Mouse (Mus musculus) intestine, embryonic 16.5 days (tissue): ENCODE results near the gene Wwtr1. TPM values are rescaled to one million over a fixed set of nuclear protein-coding genes. Genes with fewer than 3 reads are reported as not detected.
A peak's percentile ranks its signal among the peaks of the same experiment; 100 is the strongest.

ENCODE experiments used
- ATAC-seq: fragments of 200-750 bp; cut with Nextera tagmentation; 2 replicates; pipeline ENCODE4 v1.8.0; 2017; ENCODE audit warnings: moderate TSS enrichment, moderate library complexity
- H3K27ac ChIP-seq: fragments of 300-500 bp; sonication (generic); 2 replicates; pipeline ENCODE4 v1.5.1; 2014; ENCODE audit warnings: mild to moderate bottlenecking, low read length
- H3K27me3 ChIP-seq: fragments of 300-500 bp; sonication (generic); replicated peaks from 2 replicates; pipeline ENCODE4 v1.6.1; 2014; ENCODE audit warnings: low read length, control low read depth, mixed read lengths; ENCODE audit not compliant: control insufficient read depth, insufficient read depth
- H3K36me3 ChIP-seq: fragments of 300-500 bp; sonication (generic); 2 replicates; pipeline ENCODE4 v1.6.1; 2014; ENCODE audit warnings: low read length, control low read depth; ENCODE audit not compliant: control insufficient read depth, insufficient read depth
- H3K4me1 ChIP-seq: fragments of 300-500 bp; sonication (generic); 2 replicates; pipeline ENCODE4 v1.6.1; 2014; ENCODE audit warnings: low read length, control low read depth, mixed read lengths; ENCODE audit not compliant: control insufficient read depth, insufficient read depth
- H3K4me2 ChIP-seq: fragments of 300-500 bp; sonication (generic); 2 replicates; pipeline ENCODE4 v1.6.1; 2014; ENCODE audit warnings: low read depth, low read length, control low read depth
- H3K4me3 ChIP-seq: fragments of 300-500 bp; sonication (generic); 2 replicates; pipeline ENCODE4 v1.5.1; 2014; ENCODE audit warnings: mild to moderate bottlenecking, low read length
- H3K9ac ChIP-seq: fragments of 300-500 bp; sonication (generic); 2 replicates; pipeline ENCODE4 v1.6.1; 2014; ENCODE audit warnings: low read depth, low read length
- H3K9me3 ChIP-seq: fragments of 300-500 bp; sonication (generic); 2 replicates; pipeline ENCODE4 v1.6.1; 2016; ENCODE audit warnings: low read length, control low read depth; ENCODE audit not compliant: control insufficient read depth
- WGBS: fragments of 180-500 bp; shearing (Covaris S2); extraction: QIAGEN DNeasy Blood & Tissue Kit; methylation state at CpG from one replicate; pipeline ENCODE4 v1.1.7; 2014; 5-methylcytosine and 5-hydroxymethylcytosine counted together
- polyA plus RNA-seq: library from polyadenylated mRNA; unstranded; fragments of >200 nt; fragmentation: Nextera tagmentation; extraction: Ambion mirVana; gene quantifications from 2 replicates; pipeline ENCODE4 v1.2.1, GENCODE M21; 2015

The Wwtr1 gene
- polyA plus RNA-seq, 1 experiment from 2014 or later: 13.5 TPM

DNA sequence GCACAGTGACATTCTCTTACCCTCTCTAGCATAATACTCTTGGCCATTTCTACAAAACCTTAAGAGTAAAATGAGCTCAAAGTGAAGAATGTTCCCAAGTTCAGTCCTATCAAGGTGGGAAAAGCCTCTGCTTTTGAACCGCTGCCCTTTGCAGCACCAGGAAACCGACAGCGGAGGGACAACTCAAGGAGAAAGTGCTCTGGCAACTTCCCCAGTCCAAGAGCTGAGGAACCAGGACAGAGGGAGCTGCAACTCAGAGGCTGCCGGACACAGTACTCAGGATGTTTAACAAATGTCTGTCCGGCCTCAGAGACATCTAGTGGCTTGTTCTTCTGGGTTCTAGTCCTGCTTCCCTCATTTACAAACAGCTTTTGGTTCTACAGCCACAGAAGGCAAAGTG, 93.7 kb downstream of the Wwtr1 start:
- ATAC-seq: no peak
- Histone ChIP-seq H3K27ac (0 out of 2 replicates have a peak overlapping the region, but pooled peaks have one; percentile 17), H3K4me2 (no peak overlapping the region), H3K4me1 (peaks cover 5% of the 10 kb centered on the region; the same call in 1 of the 2 replicates), H3K36me3 (no peaks in the 10 kb centered on the region), H3K9me3 (no peaks in the 10 kb centered on the region), H3K27me3 (no peaks in the 10 kb centered on the region), H3K9ac (no peak overlapping the region), H3K4me3 (no peak overlapping the region)
- 68% methylated on average over 5 of the region's 5 CpGs for WGBS

DNA sequence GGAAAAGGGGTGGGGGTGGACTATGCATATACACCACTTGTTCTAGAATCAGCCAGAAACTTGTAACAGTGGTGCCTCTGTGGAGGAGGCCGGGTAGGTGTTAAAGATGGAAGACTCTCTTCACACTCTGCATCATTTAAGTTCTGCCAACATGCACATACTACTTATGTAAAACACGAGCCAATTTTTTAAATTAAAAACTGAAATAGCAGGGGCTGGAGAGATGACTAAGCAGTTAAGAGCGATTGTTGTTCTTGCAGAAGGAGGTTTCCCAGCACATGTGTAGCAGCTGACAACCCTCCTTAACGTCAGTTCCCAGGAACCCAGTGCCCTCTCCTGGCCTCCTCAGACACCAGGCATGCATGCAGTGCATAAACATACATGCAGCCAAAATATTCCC, 95.1 kb downstream of the Wwtr1 start:
- no peak overlapping the region for H3K4me2 ChIP-seq
- 60% methylated on average over 4 of the region's 4 CpGs for WGBS
- H3K9ac ChIP-seq: no peak overlapping the region
- H3K36me3 ChIP-seq: no peaks in the 10 kb centered on the region
- no peaks in the 10 kb centered on the region for H3K9me3 ChIP-seq
- no peak for ATAC-seq
- H3K4me3 ChIP-seq: no peak overlapping the region
- no peak overlapping the region for H3K27ac ChIP-seq
- no peaks in the 10 kb centered on the region for H3K27me3 ChIP-seq
- H3K4me1 ChIP-seq: peaks cover 3% of the 10 kb centered on the region; the same call in 1 of the 2 replicates

DNA sequence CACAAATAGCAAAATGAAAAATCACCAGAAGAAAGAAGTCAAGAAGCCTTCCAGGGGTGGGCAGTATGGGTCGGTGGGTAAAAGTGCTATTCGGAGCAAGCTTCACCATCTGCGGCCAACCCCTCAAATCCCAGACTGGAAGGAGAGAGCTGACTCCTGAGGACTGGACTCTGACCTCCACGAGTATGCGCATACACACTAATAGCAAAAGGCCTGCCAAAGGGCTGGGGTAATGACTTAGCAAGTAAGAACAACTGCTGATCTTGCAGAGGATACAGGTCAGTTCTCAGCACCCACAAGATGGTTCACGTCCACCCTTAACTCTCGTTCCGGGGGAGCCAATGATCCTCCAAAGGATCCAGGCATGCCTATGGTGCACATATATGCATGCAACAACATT, 101.3 kb downstream of the Wwtr1 start:
- WGBS: 88% methylated on average over 8 of the region's 8 CpGs
- peaks cover 18% of the 10 kb centered on the region for H3K4me1 ChIP-seq

DNA sequence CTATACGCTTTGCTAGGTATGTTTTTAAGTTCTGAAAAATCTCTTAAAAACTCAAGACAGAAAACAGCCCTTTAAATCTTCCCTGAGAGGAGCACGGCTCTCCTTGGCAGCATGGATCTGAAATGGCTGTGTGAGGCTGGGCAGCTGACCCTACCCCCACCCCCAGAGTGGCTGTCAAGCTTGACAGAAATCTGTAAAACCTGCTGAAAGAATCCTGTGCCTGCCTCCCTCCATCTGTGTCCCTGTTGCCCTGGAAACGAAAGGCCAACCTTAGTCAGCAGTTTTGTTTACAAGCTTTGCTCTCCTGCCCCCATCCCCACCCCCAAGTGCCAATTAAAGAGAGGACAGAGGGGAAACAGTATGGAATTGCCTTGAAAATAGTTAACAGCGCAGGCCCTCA, 103.3 kb downstream of the Wwtr1 start:
- WGBS: 55% methylated on average over 4 of the region's 4 CpGs
- H3K27me3 ChIP-seq: no peaks in the 10 kb centered on the region
- no peak for ATAC-seq
- 0 out of 2 replicates have a peak overlapping the region, but pooled peaks have one; percentile 3 for H3K27ac ChIP-seq
- H3K4me3 ChIP-seq: no peak overlapping the region
- H3K4me2 ChIP-seq: no peak overlapping the region
- no peak overlapping the region for H3K9ac ChIP-seq
- H3K4me1 ChIP-seq: peaks cover 18% of the 10 kb centered on the region
- H3K9me3 ChIP-seq: no peaks in the 10 kb centered on the region
- H3K36me3 ChIP-seq: no peaks in the 10 kb centered on the region

More for the DNA sequence above, 101.3 kb downstream of the Wwtr1 start:
- Histone ChIP-seq H3K4me2 (no peak overlapping the region), H3K27me3 (no peaks in the 10 kb centered on the region), H3K36me3 (no peaks in the 10 kb centered on the region), H3K27ac (no peak overlapping the region), H3K4me3 (no peak overlapping the region), H3K9ac (no peak overlapping the region), H3K9me3 (no peaks in the 10 kb centered on the region)
- 0 out of 2 replicates have a peak, but pooled peaks have one; percentile 25 for ATAC-seq

DNA sequence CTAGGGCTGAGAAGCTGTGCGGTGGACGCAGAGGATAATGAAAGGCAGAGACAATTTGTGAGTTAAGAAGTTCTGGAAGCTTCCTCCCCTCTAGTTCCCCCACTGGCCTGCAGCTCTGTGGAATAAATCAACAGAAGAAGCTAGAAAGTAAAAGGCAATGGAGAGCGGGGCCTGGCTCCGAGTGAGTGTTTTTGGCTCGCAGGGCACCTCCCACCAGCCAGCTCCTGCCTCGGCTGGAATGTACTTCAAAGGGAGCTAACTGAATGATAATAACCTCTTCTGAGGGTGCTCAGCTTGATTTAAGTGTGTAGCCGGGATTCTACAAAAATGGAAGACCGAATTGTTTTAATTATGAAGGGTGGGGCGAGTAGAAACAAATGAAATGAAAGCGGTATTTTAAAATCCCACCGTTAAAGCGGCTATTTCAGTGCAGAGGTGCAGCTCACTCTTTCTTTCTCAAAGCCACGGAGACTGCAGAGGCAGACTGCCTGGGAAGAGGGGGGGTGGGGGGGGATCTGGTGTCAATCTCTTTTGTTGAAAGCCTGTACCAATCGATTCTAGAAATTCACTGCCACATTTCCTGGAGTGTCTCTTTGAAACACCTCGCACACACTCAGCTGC, 104.6 kb downstream of the Wwtr1 start:
- Histone ChIP-seq H3K36me3 (no peaks in the 10 kb centered on the region), H3K9ac (peak overlapping the region; percentile 43; the same call in 1 of the 2 replicates), H3K4me1 (peaks cover 18% of the 10 kb centered on the region), H3K27me3 (no peaks in the 10 kb centered on the region), H3K4me3 (peak overlapping the region; percentile 14; the same call in 1 of the 2 replicates), H3K27ac (peak overlapping the region; percentile 81), H3K4me2 (peak overlapping the region; percentile 47), H3K9me3 (no peaks in the 10 kb centered on the region)
- peak; percentile 44 for ATAC-seq
- 14% methylated on average over 15 of the region's 15 CpGs for WGBS

DNA sequence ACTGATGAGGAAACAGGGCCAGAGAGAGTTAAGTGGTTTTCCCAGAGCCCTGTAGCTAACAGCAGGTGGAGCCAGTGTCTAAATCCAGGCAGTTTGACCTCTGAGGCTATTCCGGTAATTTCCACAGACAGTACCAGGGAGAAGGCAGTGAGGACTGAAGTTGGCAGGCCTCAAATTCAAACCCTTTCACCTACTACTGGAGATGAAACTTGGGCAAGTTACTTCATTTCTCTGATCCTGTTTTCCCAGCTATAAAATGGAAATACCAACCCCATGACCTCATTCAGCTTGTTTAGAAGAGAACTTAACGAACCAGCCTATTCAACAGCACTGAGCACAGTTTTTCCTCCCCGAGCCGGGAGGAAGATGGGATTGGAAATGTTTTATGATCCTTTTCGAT, 105.4 kb downstream of the Wwtr1 start:
- ATAC-seq: peak; percentile 56
- H3K4me3 ChIP-seq: no peak overlapping the region

DNA sequence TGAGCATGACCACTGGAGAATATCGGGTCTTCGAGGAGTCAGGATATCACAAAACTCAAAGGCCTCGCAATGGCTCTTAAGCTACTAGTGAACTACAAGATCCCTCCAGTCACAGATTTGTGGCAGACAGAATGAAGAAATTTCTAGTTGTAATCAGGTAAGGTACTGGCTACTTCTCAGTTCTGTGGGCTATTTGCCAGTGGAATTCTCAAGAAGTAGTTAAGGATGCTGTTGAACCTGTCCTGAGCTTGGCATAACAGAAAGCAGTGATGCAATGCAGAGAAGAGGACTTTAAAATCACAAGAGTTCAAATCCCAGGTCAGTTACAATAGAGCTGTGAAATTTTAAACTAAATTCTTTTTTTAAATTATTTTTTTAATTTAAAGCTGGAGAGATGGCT, 106.4 kb downstream of the Wwtr1 start:
- WGBS: 99% methylated on average over 3 of the region's 3 CpGs

More for the DNA sequence above, 105.4 kb downstream of the Wwtr1 start:
- H3K4me2 ChIP-seq: peak overlapping the region; percentile 47; the same call in 1 of the 2 replicates
- peak overlapping the region; percentile 81 for H3K27ac ChIP-seq
- peaks cover 18% of the 10 kb centered on the region for H3K4me1 ChIP-seq
- WGBS: 13% methylated on average over 5 of the region's 5 CpGs
- H3K27me3 ChIP-seq: no peaks in the 10 kb centered on the region
- no peaks in the 10 kb centered on the region for H3K9me3 ChIP-seq
- no peaks in the 10 kb centered on the region for H3K36me3 ChIP-seq
- peak overlapping the region; percentile 43; the same call in 1 of the 2 replicates for H3K9ac ChIP-seq

DNA sequence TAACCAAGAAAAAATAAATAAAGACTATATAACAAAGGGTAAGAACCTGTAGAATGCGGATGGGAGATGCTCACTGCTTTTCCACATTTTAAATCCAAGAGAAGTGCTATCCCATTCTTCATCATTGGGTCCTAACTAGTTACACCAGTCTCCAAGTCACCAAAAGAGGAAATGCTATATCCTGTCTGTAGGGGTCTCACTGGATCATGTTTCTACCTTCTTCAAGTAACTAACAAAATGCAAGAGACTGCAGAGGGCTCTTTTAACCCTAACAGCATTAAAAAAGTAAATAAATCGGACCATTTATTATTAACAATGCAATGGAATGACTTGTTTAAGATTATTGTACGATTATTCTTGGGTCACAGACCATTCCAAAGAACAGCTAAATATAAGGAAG, 109.4 kb downstream of the Wwtr1 start:
- no peak overlapping the region for H3K27ac ChIP-seq
- ATAC-seq: no peak
- H3K27me3 ChIP-seq: no peaks in the 10 kb centered on the region
- 58% methylated on average over 3 of the region's 3 CpGs for WGBS
- H3K4me3 ChIP-seq: no peak overlapping the region
- no peak overlapping the region for H3K9ac ChIP-seq
- no peaks in the 10 kb centered on the region for H3K9me3 ChIP-seq
- no peaks in the 10 kb centered on the region for H3K36me3 ChIP-seq
- H3K4me1 ChIP-seq: peaks cover 11% of the 10 kb centered on the region
- H3K4me2 ChIP-seq: no peak overlapping the region

More for the DNA sequence above, 106.4 kb downstream of the Wwtr1 start:
- Histone ChIP-seq H3K4me1 (peaks cover 18% of the 10 kb centered on the region), H3K4me3 (no peak overlapping the region), H3K27me3 (no peaks in the 10 kb centered on the region), H3K9me3 (no peaks in the 10 kb centered on the region), H3K27ac (no peak overlapping the region), H3K9ac (no peak overlapping the region), H3K36me3 (no peaks in the 10 kb centered on the region), H3K4me2 (no peak overlapping the region)
- ATAC-seq: no peak

DNA sequence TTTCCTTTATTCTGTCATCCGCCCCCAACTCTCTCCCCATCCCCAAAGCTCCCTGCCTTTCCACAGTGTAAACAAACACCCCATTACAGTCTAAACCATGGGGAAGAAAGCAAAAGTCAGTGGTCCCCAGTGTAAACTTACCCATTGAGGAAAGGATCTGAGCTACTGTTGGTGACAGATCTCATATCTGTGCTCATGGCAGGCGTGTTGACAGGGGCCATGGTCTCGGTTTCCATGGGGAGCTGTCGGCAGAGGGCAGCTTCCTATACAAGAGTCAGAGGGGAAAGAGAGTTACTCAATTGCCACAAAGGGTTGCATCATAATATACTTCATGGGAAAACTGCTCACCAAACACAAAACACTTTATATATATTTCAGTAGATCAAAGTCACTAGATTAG, 112.4 kb downstream of the Wwtr1 start:
- WGBS: 82% methylated on average over 4 of the region's 4 CpGs
- Histone ChIP-seq H3K4me3 (no peak overlapping the region), H3K4me2 (no peak overlapping the region), H3K9ac (no peak overlapping the region), H3K36me3 (no peaks in the 10 kb centered on the region), H3K4me1 (no peaks in the 10 kb centered on the region), H3K27me3 (no peaks in the 10 kb centered on the region), H3K27ac (no peak overlapping the region), H3K9me3 (no peaks in the 10 kb centered on the region)
- ATAC-seq: no peak
